Mouse (Mus musculus) liver, adult 2 months (tissue): ENCODE measurements around the gene Pde4d.

ENCODE experiments used
- CTCF ChIP-seq: fragments of 200-500 bp; IDR thresholded peaks from 2 replicates; pipeline ENCODE4 v1.5.1; 2011; ENCODE audit warnings: low read depth, low read length, control low read depth
- POLR2A ChIP-seq: fragments of 200-500 bp; IDR thresholded peaks from 2 replicates; pipeline ENCODE4 v1.6.1; 2011; ENCODE audit warnings: low read length, control low read depth; ENCODE audit not compliant: insufficient read depth; ENCODE audit errors: extremely low read depth

GRCm38 (mm10) chr13:109610772-109611171 lies 1161.0 kb downstream of the Pde4d start:
- TF ChIP-seq CTCF: no peak
- TF ChIP-seq POLR2A: no peak
